Mouse (Mus musculus): ENCODE data around the gene Tmem262. TPM values are rescaled to one million over a fixed set of nuclear protein-coding genes. Genes with fewer than 3 reads are reported as not detected.

Tmem262 gene
- total RNA-seq, 1 experiment from 2014 or later, result 0.85 TPM

DNA sequence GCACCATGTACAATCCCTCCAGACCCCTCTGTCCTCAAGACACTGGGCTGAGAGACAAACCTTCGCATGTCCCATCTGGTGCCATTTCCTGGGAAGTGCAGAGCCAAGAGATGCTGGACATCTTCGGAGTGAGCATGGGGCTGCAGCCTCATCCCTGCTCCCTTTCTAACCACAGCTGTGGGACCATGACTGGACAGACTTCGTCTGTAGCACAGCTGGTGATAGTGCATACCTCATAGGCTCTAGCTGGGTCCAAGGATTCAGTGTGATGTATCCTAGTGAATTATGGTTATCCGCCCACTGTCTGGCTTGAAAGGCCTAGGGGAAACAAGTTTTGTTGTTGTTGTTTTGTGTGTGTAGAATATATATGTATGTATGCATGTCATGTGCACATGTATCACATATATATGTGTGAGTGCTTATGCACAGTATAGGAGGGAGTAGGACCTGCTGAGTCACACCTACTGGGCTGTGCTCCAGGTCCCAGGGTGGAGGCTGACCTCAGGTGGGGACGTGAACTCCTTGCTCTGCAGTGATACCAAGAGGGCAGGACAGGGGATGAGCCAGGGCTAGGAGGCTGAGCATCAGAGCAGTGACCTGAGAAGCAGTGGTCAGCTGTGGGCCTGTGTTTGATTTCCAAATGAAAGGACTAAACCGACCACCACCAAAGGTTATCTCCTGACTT, 22.5 kb downstream of the Tmem262 start:
- no peak for DNase-seq

- DNase-seq, result no peak
These were observed 24.6 kb downstream of the Tmem262 start for GRCm38 (mm10) chr19:6104476-6104875.

- no peak for DNase-seq
These were observed 25.8 kb downstream of the Tmem262 start, which contains the start of gene Naaladl1 for GRCm38 (mm10) chr19:6105586-6105985. TSS of gene Naaladl1 (plus strand) at chr19:6105782.

GRCm38 (mm10) chr19:6113116-6113515, 33.3 kb downstream of the Tmem262 start:
- DNase-seq, result no peak

GRCm38 (mm10) chr19:6116113-6116850, 36.4 kb downstream of the Tmem262 start:
- peak; percentile 38 for DNase-seq

DNA sequence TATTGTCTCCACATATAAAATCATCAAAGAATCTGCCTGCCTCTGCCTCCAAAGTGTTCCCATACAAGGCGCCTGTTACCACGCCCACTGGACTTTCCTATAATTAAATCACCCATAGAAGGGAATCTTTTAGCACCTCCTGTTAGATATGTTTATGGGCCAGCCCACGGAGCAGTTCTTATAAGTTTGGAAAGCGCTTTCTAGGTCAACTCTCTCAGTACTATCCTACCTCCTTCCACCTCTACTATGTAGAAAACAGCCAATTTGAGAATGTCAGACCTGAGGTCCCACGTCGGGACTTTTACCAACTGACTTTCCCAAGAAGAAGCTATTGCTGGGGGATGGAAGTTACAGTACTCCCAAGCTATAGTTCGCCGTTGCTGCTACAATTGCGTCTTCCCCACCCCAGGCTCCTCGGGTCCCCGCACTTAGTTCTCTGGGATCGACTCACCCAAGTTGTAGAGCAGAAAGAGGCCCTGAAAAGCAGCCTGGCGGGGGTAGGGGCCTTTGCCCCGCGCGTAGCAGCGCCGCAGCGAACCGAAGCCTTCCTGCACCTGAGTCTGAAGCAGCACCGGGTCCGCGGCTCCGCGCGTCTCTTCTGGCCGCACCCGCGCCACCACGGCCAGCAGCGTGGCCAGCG, 37.6 kb downstream of the Tmem262 start:
- no peak for DNase-seq

GRCm38 (mm10) chr19:6117986-6118676, 38.3 kb downstream of the Tmem262 start, which contains the start of gene Sac3d1:
TSS of gene Sac3d1 (minus strand) at chr19:6118650.
- peak; percentile 85 for DNase-seq

GRCm38 (mm10) chr19:6118677-6119185, 38.9 kb downstream of the Tmem262 start:
- no peak for DNase-seq

GRCm38 (mm10) chr19:6121761-6122160, 41.9 kb downstream of the Tmem262 start:
- no peak for DNase-seq

GRCm38 (mm10) chr19:6123330-6123729, 43.5 kb downstream of the Tmem262 start:
- DNase-seq, result no peak

DNA sequence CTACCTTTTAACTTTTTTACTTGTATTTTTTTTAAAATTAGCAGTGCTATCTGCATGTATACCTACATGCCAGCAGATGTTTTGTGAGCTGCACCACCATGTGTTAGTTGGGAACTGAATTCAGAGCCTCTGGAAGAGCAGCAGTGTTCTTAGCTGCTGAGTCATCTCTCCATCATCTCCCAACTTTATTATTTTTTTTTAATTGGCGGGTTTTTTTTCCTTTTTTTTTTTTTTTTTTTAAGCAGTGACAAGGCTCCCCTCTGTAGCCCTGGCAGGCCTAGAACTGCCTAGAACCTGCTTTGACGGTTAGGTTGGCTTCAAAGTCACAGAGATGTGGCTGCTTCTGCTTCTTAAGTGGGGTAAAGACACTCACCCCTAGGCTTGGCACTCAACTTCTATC, 45.1 kb downstream of the Tmem262 start:
- no peak for DNase-seq

- no peak for DNase-seq
These were observed 46.5 kb downstream of the Tmem262 start for GRCm38 (mm10) chr19:6126289-6126688.

DNA sequence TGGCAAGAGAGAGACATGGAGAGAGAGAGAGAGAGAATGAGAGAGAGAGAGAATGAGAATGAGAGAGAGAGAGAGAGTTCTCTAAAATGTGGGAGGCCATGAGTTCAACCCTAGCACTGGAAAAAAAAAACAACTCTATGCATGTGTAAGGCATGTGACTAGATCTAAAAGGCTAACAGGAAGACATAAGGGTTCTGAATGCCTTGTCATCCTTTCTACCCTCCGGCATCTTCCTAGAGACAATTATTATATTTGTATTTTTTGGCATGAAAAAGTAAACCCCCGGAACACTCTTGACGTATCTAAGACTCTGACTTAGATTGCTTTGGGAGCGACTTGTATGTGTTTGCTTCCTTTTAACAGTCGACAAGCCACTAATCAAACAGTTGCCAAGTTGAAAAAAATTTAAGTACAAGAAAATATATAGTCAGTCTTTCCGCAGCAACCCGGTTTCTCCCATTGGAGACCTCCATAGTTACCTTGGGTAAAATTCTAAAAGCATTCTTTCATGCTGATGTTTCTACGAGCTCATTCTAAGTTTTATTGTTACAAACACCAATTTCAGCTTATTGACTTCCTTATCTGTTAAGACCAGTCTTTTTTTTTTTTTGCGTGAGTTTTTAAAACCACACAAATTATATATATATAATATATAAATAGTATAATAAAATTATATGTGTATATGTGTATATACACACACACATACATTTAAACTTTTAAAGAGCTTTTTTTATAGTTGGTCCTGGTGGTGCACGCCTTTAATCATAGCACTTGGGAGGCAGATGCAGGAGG, 47.2 kb downstream of the Tmem262 start:
- no peak for DNase-seq

- DNase-seq, result peak; percentile 93
These were observed 48.0 kb downstream of the Tmem262 start, which contains the start of gene Snx15 for GRCm38 (mm10) chr19:6127760-6128341. TSS of gene Snx15 (minus strand) at chr19:6128304.

Small RNA genes within 50 kb of the gene (microRNA-seq; reads per million reads assigned to microRNA genes)
- 1.1 to 1.7 reads per million in 2 experiments for gene Mir6988

Other genes with a start within 250 kb of the Tmem262 start
- 40.4 and 63.3 TPM in 2 replicates for gene Frmd8, start 204.8 kb upstream of the Tmem262 start, total RNA-seq (2021)
- 39.1 and 39.7 TPM in 2 replicates for gene Slc25a45, start 202.2 kb upstream of the Tmem262 start, total RNA-seq (2021)
- gene Tigd3, start 185.9 kb upstream of the Tmem262 start, total RNA-seq (2021), result 1.3 and 2.0 TPM in 2 replicates
- 88.9 and 103 TPM in 2 replicates for gene Dpf2, start 167.0 kb upstream of the Tmem262 start, total RNA-seq (2021)
- 6.2 and 8.5 TPM in 2 replicates for gene Cdc42ep2, start 155.2 kb upstream of the Tmem262 start, total RNA-seq (2021)
- 28.4 and 29.6 TPM in 2 replicates for gene Pola2, start 115.8 kb upstream of the Tmem262 start, total RNA-seq (2021)
- not detected in 2 replicates for gene Slc22a20, start 93.9 kb upstream of the Tmem262 start, total RNA-seq (2021)
- 28.0 and 40.2 TPM in 2 replicates for gene Capn1, start 64.1 kb upstream of the Tmem262 start, total RNA-seq (2021)
- 59.7 and 65.6 TPM in 2 replicates for gene Syvn1, start 33.5 kb upstream of the Tmem262 start, total RNA-seq (2021)
- 65.2 and 65.7 TPM in 2 replicates for gene Mrpl49, start 22.2 kb upstream of the Tmem262 start, total RNA-seq (2021)
- 891 and 1,016 TPM in 2 replicates for gene Fau, start 22.2 kb upstream of the Tmem262 start, total RNA-seq (2021)
- 34.6 TPM in 2 replicates for gene Znhit2, start 18.8 kb upstream of the Tmem262 start, total RNA-seq (2021)
- 59.9 and 66.0 TPM in 2 replicates for gene Tm7sf2, start 11.7 kb upstream of the Tmem262 start, total RNA-seq (2021)
- 68.8 and 80.9 TPM in 2 replicates for gene Vps51, start 2.8 kb upstream of the Tmem262 start, total RNA-seq (2021)
- not detected in 2 replicates for gene Gm28374, start 2.2 kb downstream of the Tmem262 start, total RNA-seq (2021)
- gene Zfpl1, start 4.9 kb downstream of the Tmem262 start, total RNA-seq (2021), result 41.9 and 43.0 TPM in 2 replicates
- 3.0 and 4.1 TPM in 2 replicates for gene Cdca5, start 5.0 kb downstream of the Tmem262 start, total RNA-seq (2021)
- gene AC131692.1, start 14.4 kb downstream of the Tmem262 start, total RNA-seq (2021), result not detected in 2 replicates
- gene Naaladl1, start 25.7 kb downstream of the Tmem262 start, total RNA-seq (2021), result 0.24 and 0.38 TPM in 2 replicates
- gene Sac3d1, start 38.6 kb downstream of the Tmem262 start, total RNA-seq (2021), result 15.1 and 19.5 TPM in 2 replicates
- 23.5 and 26.9 TPM in 2 replicates for gene Snx15, start 48.3 kb downstream of the Tmem262 start, total RNA-seq (2021)
- 1.00 and 2.1 TPM in 2 replicates for gene Batf2, start 61.0 kb downstream of the Tmem262 start, total RNA-seq (2021)
- gene Arl2, start 61.5 kb downstream of the Tmem262 start, total RNA-seq (2021), result 74.5 and 74.7 TPM in 2 replicates
- gene Majin, start 104.4 kb downstream of the Tmem262 start, total RNA-seq (2021), result 0.76 and 2.9 TPM in 2 replicates
- gene Gpha2, start 146.3 kb downstream of the Tmem262 start, total RNA-seq (2021), result 20.1 and 25.8 TPM in 2 replicates
- gene Ppp2r5b, start 155.8 kb downstream of the Tmem262 start, total RNA-seq (2021), result 95.5 and 103 TPM in 2 replicates
- 33.8 and 47.0 TPM in 2 replicates for gene Atg2a, start 161.6 kb downstream of the Tmem262 start, total RNA-seq (2021)
- 101 and 126 TPM in 2 replicates for gene Ehd1, start 196.7 kb downstream of the Tmem262 start, total RNA-seq (2021)
- 22.8 and 34.2 TPM in 2 replicates for gene Cdc42bpg, start 226.4 kb downstream of the Tmem262 start, total RNA-seq (2021)